Mouse (Mus musculus): ENCODE measurements around the gene Ism2. TPM values are rescaled to one million over a fixed set of nuclear protein-coding genes. Genes with fewer than 3 reads are reported as not detected.

Ism2 gene
- polyA plus RNA-seq, 1 experiment from 2014 or later: 1.0 TPM

- peaks cover 7% of the 10 kb centered on the region; the same call in 1 of the 2 replicates for H3K4me1 ChIP-seq (replicated peaks; ENCODE audit: control insufficient read depth, insufficient read depth, low read length)
These were observed 32.4 kb upstream of the Ism2 start for GRCm38 (mm10) chr12:87331908-87332307.

GRCm38 (mm10) chr12:87331053-87331456 lies 31.6 kb upstream of the Ism2 start:
- H3K36me3 ChIP-seq (ENCODE audit: control insufficient read depth, insufficient read depth, low read length): no peaks in the 10 kb centered on the region
- H3K9ac ChIP-seq (ENCODE audit: low read length): no peak overlapping the region
- no peak overlapping the region for H3K4me2 ChIP-seq (ENCODE audit: low read depth, low read length, severe bottlenecking)
- H3K4me3 ChIP-seq (ENCODE audit: low read depth, low read length): no peak overlapping the region
- H3K9me3 ChIP-seq (ENCODE audit: control insufficient read depth, low read length): no peaks in the 10 kb centered on the region
- no peaks in the 10 kb centered on the region; the same call in 1 of the 2 replicates for H3K27me3 ChIP-seq (ENCODE audit: control insufficient read depth, insufficient read depth, low read length)
- 33% methylated on average over 6 of the region's 6 CpGs for WGBS
- peaks cover 8% of the 10 kb centered on the region; the same call in 1 of the 2 replicates for H3K4me1 ChIP-seq (replicated peaks; ENCODE audit: control insufficient read depth, insufficient read depth, low read length)
- DNase-seq (ENCODE audit: low spot score): no peak
- ATAC-seq (replicated peaks; ENCODE audit: low FRiP score): no peak
- no peak overlapping the region for H3K27ac ChIP-seq (ENCODE audit: low read depth, low read length)

More at GRCm38 (mm10) chr12:87331908-87332307, 32.4 kb upstream of the Ism2 start:
- Histone ChIP-seq H3K27ac (ENCODE audit: low read depth, low read length) (no peak overlapping the region), H3K36me3 (ENCODE audit: control insufficient read depth, insufficient read depth, low read length) (no peaks in the 10 kb centered on the region), H3K9ac (ENCODE audit: low read length) (no peak overlapping the region), H3K27me3 (ENCODE audit: control insufficient read depth, insufficient read depth, low read length) (no peaks in the 10 kb centered on the region; the same call in 1 of the 2 replicates), H3K4me2 (ENCODE audit: low read depth, low read length, severe bottlenecking) (no peak overlapping the region), H3K4me3 (ENCODE audit: low read depth, low read length) (no peak overlapping the region), H3K9me3 (ENCODE audit: control insufficient read depth, low read length) (no peaks in the 10 kb centered on the region)
- 28% methylated on average over 5 of the region's 5 CpGs for WGBS
- DNase-seq (ENCODE audit: low spot score) (no peak), ATAC-seq (replicated peaks; ENCODE audit: low FRiP score) (no peak)

GRCm38 (mm10) chr12:87330213-87330612 lies 30.7 kb upstream of the Ism2 start:
- 63% methylated on average over 2 of the region's 2 CpGs for WGBS
- H3K36me3 ChIP-seq (ENCODE audit: control insufficient read depth, insufficient read depth, low read length): no peaks in the 10 kb centered on the region
- no peak overlapping the region for H3K4me2 ChIP-seq (ENCODE audit: low read depth, low read length, severe bottlenecking)
- DNase-seq (ENCODE audit: low spot score) (no peak), ATAC-seq (replicated peaks; ENCODE audit: low FRiP score) (no peak)
- H3K27ac ChIP-seq (ENCODE audit: low read depth, low read length): no peak overlapping the region
- H3K9ac ChIP-seq (ENCODE audit: low read length): no peak overlapping the region
- no peaks in the 10 kb centered on the region for H3K9me3 ChIP-seq (ENCODE audit: control insufficient read depth, low read length)
- no peak overlapping the region for H3K4me3 ChIP-seq (ENCODE audit: low read depth, low read length)
- peaks cover 8% of the 10 kb centered on the region; the same call in 1 of the 2 replicates for H3K4me1 ChIP-seq (replicated peaks; ENCODE audit: control insufficient read depth, insufficient read depth, low read length)
- no peaks in the 10 kb centered on the region; the same call in 1 of the 2 replicates for H3K27me3 ChIP-seq (ENCODE audit: control insufficient read depth, insufficient read depth, low read length)

GRCm38 (mm10) chr12:87328025-87328424 lies 28.5 kb upstream of the Ism2 start:
- H3K9me3 ChIP-seq (ENCODE audit: control insufficient read depth, low read length): no peaks in the 10 kb centered on the region
- ATAC-seq (replicated peaks; ENCODE audit: low FRiP score) (peak; percentile 50), DNase-seq (ENCODE audit: low spot score) (no peak)
- peaks cover 8% of the 10 kb centered on the region; the same call in 1 of the 2 replicates for H3K4me1 ChIP-seq (replicated peaks; ENCODE audit: control insufficient read depth, insufficient read depth, low read length)
- no peak overlapping the region for H3K9ac ChIP-seq (ENCODE audit: low read length)
- 8% methylated on average over 4 of the region's 4 CpGs for WGBS
- no peaks in the 10 kb centered on the region; the same call in 1 of the 2 replicates for H3K27me3 ChIP-seq (ENCODE audit: control insufficient read depth, insufficient read depth, low read length)
- no peaks in the 10 kb centered on the region for H3K36me3 ChIP-seq (ENCODE audit: control insufficient read depth, insufficient read depth, low read length)
- H3K4me2 ChIP-seq (ENCODE audit: low read depth, low read length, severe bottlenecking): no peak overlapping the region
- no peak overlapping the region for H3K27ac ChIP-seq (ENCODE audit: low read depth, low read length)
- no peak overlapping the region for H3K4me3 ChIP-seq (ENCODE audit: low read depth, low read length)

GRCm38 (mm10) chr12:87327610-87328009 lies 28.1 kb upstream of the Ism2 start:
- Histone ChIP-seq H3K36me3 (ENCODE audit: control insufficient read depth, insufficient read depth, low read length) (no peaks in the 10 kb centered on the region), H3K4me2 (ENCODE audit: low read depth, low read length, severe bottlenecking) (no peak overlapping the region), H3K4me3 (ENCODE audit: low read depth, low read length) (no peak overlapping the region), H3K27ac (ENCODE audit: low read depth, low read length) (no peak overlapping the region), H3K27me3 (ENCODE audit: control insufficient read depth, insufficient read depth, low read length) (no peaks in the 10 kb centered on the region; the same call in 1 of the 2 replicates), H3K4me1 (replicated peaks; ENCODE audit: control insufficient read depth, insufficient read depth, low read length) (peaks cover 8% of the 10 kb centered on the region; the same call in 1 of the 2 replicates), H3K9ac (ENCODE audit: low read length) (no peak overlapping the region), H3K9me3 (ENCODE audit: control insufficient read depth, low read length) (no peaks in the 10 kb centered on the region)
- DNase-seq (ENCODE audit: low spot score): peak; percentile 68
- ATAC-seq (replicated peaks; ENCODE audit: low FRiP score): peak; percentile 87
- 5% methylated on average over 7 of the region's 7 CpGs for WGBS

GRCm38 (mm10) chr12:87325452-87325851 lies 25.9 kb upstream of the Ism2 start:
- WGBS: 91% methylated on average over 3 of the region's 3 CpGs
- Histone ChIP-seq H3K4me1 (replicated peaks; ENCODE audit: control insufficient read depth, insufficient read depth, low read length) (0 out of 2 replicates have a peak, but pooled peaks cover 5% of the 10 kb centered on the region), H3K4me3 (ENCODE audit: low read depth, low read length) (no peak overlapping the region), H3K9me3 (ENCODE audit: control insufficient read depth, low read length) (no peaks in the 10 kb centered on the region), H3K4me2 (ENCODE audit: low read depth, low read length, severe bottlenecking) (no peak overlapping the region), H3K36me3 (ENCODE audit: control insufficient read depth, insufficient read depth, low read length) (no peaks in the 10 kb centered on the region), H3K27ac (ENCODE audit: low read depth, low read length) (no peak overlapping the region), H3K9ac (ENCODE audit: low read length) (no peak overlapping the region), H3K27me3 (ENCODE audit: control insufficient read depth, insufficient read depth, low read length) (no peaks in the 10 kb centered on the region; the same call in 1 of the 2 replicates)
- ATAC-seq (replicated peaks; ENCODE audit: low FRiP score) (no peak), DNase-seq (ENCODE audit: low spot score) (no peak)

GRCm38 (mm10) chr12:87319229-87319628 lies 19.7 kb upstream of the Ism2 start:
- H3K9ac ChIP-seq (ENCODE audit: low read length): no peak overlapping the region
- no peak overlapping the region for H3K4me3 ChIP-seq (ENCODE audit: low read depth, low read length)
- H3K4me2 ChIP-seq (ENCODE audit: low read depth, low read length, severe bottlenecking): no peak overlapping the region
- H3K9me3 ChIP-seq (ENCODE audit: control insufficient read depth, low read length): no peaks in the 10 kb centered on the region
- WGBS: 87% methylated on average over 3 of the region's 3 CpGs
- no peaks in the 10 kb centered on the region for H3K27me3 ChIP-seq (ENCODE audit: control insufficient read depth, insufficient read depth, low read length)
- no peak overlapping the region for H3K27ac ChIP-seq (ENCODE audit: low read depth, low read length)
- ATAC-seq (replicated peaks; ENCODE audit: low FRiP score) (no peak), DNase-seq (ENCODE audit: low spot score) (no peak)
- H3K4me1 ChIP-seq (replicated peaks; ENCODE audit: control insufficient read depth, insufficient read depth, low read length): no peaks in the 10 kb centered on the region
- H3K36me3 ChIP-seq (ENCODE audit: control insufficient read depth, insufficient read depth, low read length): no peaks in the 10 kb centered on the region; the same call in 1 of the 2 replicates

GRCm38 (mm10) chr12:87317951-87318350 lies 18.4 kb upstream of the Ism2 start:
- 71% methylated on average over 1 of the region's 1 CpGs for WGBS
- no peak for DNase-seq (ENCODE audit: low spot score)
- Histone ChIP-seq H3K4me2 (ENCODE audit: low read depth, low read length, severe bottlenecking) (no peak overlapping the region), H3K4me3 (ENCODE audit: low read depth, low read length) (no peak overlapping the region), H3K9ac (ENCODE audit: low read length) (no peak overlapping the region), H3K4me1 (replicated peaks; ENCODE audit: control insufficient read depth, insufficient read depth, low read length) (no peaks in the 10 kb centered on the region), H3K27ac (ENCODE audit: low read depth, low read length) (no peak overlapping the region), H3K27me3 (ENCODE audit: control insufficient read depth, insufficient read depth, low read length) (no peaks in the 10 kb centered on the region), H3K36me3 (ENCODE audit: control insufficient read depth, insufficient read depth, low read length) (no peaks in the 10 kb centered on the region; the same call in 1 of the 2 replicates), H3K9me3 (ENCODE audit: control insufficient read depth, low read length) (no peaks in the 10 kb centered on the region)
- no peak for ATAC-seq (replicated peaks; ENCODE audit: low FRiP score)

- Histone ChIP-seq H3K27me3 (ENCODE audit: control insufficient read depth, insufficient read depth, low read length) (no peaks in the 10 kb centered on the region), H3K27ac (ENCODE audit: low read depth, low read length) (no peak overlapping the region), H3K9ac (ENCODE audit: low read length) (no peak overlapping the region), H3K4me1 (replicated peaks; ENCODE audit: control insufficient read depth, insufficient read depth, low read length) (no peaks in the 10 kb centered on the region), H3K4me2 (ENCODE audit: low read depth, low read length, severe bottlenecking) (no peak overlapping the region), H3K36me3 (ENCODE audit: control insufficient read depth, insufficient read depth, low read length) (no peaks in the 10 kb centered on the region; the same call in 1 of the 2 replicates), H3K4me3 (ENCODE audit: low read depth, low read length) (no peak overlapping the region), H3K9me3 (ENCODE audit: control insufficient read depth, low read length) (no peaks in the 10 kb centered on the region)
- DNase-seq (ENCODE audit: low spot score) (no peak), ATAC-seq (replicated peaks; ENCODE audit: low FRiP score) (no peak)
- WGBS: 58% methylated on average over 2 of the region's 2 CpGs
These were observed 13.6 kb upstream of the Ism2 start for GRCm38 (mm10) chr12:87313098-87313497.

Measured in forebrain, embryonic 11.5 days (tissue).